Mouse (Mus musculus): Measurements from ENCODE around the gene Crim1.

- TF ChIP-seq CTCF (IDR thresholded peaks at IDR 0.05; ENCODE audit: low read depth, low read length) (no peak), POLR2A (IDR thresholded peaks at IDR 0.05; ENCODE audit: insufficient read depth, low read length) (no peak)
Measured at GRCm38 (mm10) chr17:78425026-78425425, 225.0 kb downstream of the Crim1 start.
